Mouse (Mus musculus) hindbrain, embryonic 12.5 days (tissue): ENCODE data around the gene Atp6v0b. TPM values are rescaled to one million over a fixed set of nuclear protein-coding genes. Genes with fewer than 3 reads are reported as not detected.

Source experiments
- ATAC-seq: fragments of 200-750 bp; cut with Nextera tagmentation; 2 replicates; pipeline ENCODE4 v1.8.0; 2017; ENCODE audit warnings: moderate TSS enrichment; ENCODE audit not compliant: low FRiP score
- H3K27ac ChIP-seq: fragments of 300-500 bp; sonication (generic); 2 replicates; pipeline ENCODE4 v1.5.1; 2016; ENCODE audit warnings: mild to moderate bottlenecking
- H3K27me3 ChIP-seq: fragments of 300-500 bp; sonication (generic); 2 replicates; pipeline ENCODE4 v1.6.1; 2016; ENCODE audit warnings: mild to moderate bottlenecking
- H3K36me3 ChIP-seq: fragments of 300-500 bp; sonication (generic); 2 replicates; pipeline ENCODE4 v1.6.1; 2016; ENCODE audit warnings: mild to moderate bottlenecking
- H3K4me1 ChIP-seq: fragments of 300-500 bp; sonication (generic); 2 replicates; pipeline ENCODE4 v1.6.1; 2016
- H3K4me2 ChIP-seq: fragments of 300-500 bp; sonication (generic); replicated peaks from 2 replicates; pipeline ENCODE4 v1.6.1; 2016; ENCODE audit warnings: mild to moderate bottlenecking
- H3K4me3 ChIP-seq: fragments of 300-500 bp; sonication (generic); 2 replicates; pipeline ENCODE4 v1.5.1; 2016; ENCODE audit warnings: mild to moderate bottlenecking
- H3K9ac ChIP-seq: fragments of 300-500 bp; sonication (generic); 2 replicates; pipeline ENCODE4 v1.6.1; 2016; ENCODE audit warnings: mild to moderate bottlenecking, moderate library complexity
- H3K9me3 ChIP-seq: fragments of 300-500 bp; sonication (generic); replicated peaks from 2 replicates; pipeline ENCODE4 v1.6.1; 2016; ENCODE audit warnings: mild to moderate bottlenecking
- WGBS: fragments of 180-500 bp; shearing (Covaris S2); methylation state at CpG from one replicate; pipeline ENCODE4 v1.1.7; 2016; 5-methylcytosine and 5-hydroxymethylcytosine counted together
- polyA plus RNA-seq: library from polyadenylated mRNA; unstranded; fragments of >200 nt; fragmentation: Nextera tagmentation; extraction: Ambion mirVana; gene quantifications from 2 replicates; pipeline ENCODE4 v1.2.1, GENCODE M21; 2016

The Atp6v0b gene
- polyA plus RNA-seq, 1 experiment from 2014 or later, result 289 TPM

DNA sequence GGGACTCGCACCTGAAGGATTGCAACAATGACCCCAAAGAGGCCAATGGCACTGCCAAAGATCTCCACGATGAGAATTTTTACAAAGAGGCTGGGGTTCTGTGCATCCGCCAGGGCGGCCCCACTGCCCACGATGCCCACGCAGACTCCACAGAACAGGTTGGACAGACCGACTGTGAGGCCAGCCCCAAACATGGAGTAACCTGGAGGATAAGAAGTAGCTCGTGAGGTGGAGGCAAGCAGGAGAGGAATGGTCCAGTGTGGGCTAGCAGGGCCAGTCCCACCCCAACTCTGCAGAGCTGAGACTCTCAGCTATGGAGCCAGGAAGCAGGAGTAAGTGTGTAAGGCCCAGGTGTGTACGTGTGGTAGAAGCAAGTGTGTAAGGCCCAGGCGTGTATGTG is 2.0 kb downstream of the Atp6v0b start:
- H3K36me3 ChIP-seq, result peaks cover 44% of the 10 kb centered on the region
- H3K4me1 ChIP-seq, result peaks cover 54% of the 10 kb centered on the region
- WGBS, result 95% methylated on average over 10 of the region's 10 CpGs
- no peak for ATAC-seq
- no peak overlapping the region for H3K9ac ChIP-seq
- no peaks in the 10 kb centered on the region for H3K27me3 ChIP-seq
- H3K27ac ChIP-seq, result no peak overlapping the region
- no peak overlapping the region for H3K4me2 ChIP-seq
- no peaks in the 10 kb centered on the region for H3K9me3 ChIP-seq
- H3K4me3 ChIP-seq, result no peak overlapping the region

DNA sequence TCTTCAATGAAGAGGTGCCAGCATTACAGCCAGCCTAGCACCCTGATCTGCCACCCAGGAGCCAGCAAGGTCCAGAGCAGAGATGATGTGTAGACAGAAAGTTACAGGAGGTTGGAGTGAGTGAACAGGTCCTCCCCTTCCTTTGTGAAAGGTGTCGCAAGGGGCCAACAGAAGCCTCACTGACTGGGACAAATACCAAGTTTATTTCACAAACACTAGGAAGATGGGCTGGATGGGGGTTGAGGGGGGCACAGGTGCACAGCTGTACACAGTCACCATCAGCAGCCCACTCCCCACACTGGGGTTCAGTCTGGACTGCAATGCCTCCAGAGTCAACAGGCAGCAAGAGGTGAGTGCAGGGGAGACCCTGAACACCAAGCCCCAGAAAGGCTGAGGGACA is 3.0 kb downstream of the Atp6v0b start:
- Histone ChIP-seq H3K36me3 (peaks cover 40% of the 10 kb centered on the region), H3K9me3 (no peaks in the 10 kb centered on the region), H3K4me2 (peak overlapping the region; percentile 88), H3K4me1 (peaks cover 61% of the 10 kb centered on the region), H3K27ac (no peak overlapping the region), H3K4me3 (no peak overlapping the region), H3K9ac (peak overlapping the region; percentile 90; the same call in 1 of the 2 replicates), H3K27me3 (no peaks in the 10 kb centered on the region)
- 100% methylated on average over 1 of the region's 1 CpGs for WGBS
- ATAC-seq, result no peak

DNA sequence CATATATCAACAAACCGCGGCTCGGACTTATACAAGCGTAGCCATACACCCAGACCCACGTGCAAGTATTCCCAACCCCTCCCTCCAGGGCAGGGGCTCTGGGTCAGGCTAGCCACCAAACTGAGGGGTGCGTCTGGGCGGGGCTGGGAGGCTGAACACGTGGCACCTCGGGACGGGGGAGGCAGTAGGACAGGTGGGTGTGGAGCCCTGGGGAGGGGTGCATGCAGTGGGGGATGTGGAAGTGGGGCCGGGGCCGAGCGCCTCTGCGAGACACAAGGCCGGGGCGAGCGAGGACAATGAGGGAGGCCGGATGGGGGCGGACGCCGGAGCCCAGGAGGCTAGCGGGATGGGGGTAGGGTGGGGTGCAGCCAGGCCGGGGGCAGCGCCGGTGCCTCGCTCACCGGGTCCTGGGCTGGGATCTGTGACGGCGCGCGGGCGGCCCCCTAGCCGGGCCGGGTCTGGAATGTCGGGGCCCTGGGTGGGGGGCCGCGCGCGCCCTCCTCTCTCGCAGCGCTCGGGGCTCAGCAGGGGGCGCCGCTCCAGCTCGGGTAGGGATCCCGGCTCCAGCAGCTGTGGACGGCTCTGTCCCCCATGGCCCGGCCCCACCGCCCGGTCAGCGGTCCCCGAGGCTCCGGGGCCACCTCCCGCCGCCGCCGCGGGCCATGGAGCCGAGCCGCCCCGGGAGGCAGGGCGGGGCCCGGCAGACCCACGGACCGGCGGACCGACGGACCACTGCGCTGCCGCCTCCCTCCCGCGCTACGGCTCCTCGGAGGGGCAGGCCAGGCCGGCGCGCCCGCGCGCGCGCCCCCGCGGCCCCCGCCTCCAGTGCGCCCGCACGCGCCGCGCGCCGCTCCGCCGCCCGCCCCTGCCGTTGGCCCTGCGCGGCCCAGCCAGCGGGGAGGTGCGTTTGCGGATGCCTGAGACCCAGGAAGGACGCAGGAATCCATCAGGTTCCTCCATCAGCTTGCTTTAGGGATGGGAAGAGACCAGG is 4.1 kb downstream of the Atp6v0b start, which contains the start of gene B4galt2:
Gene B4galt2, minus strand, starts transcription at position 787 of the 991 bp plus-strand sequence.
- Histone ChIP-seq H3K9ac (peak within 1 kb of the TSS; percentile 90), H3K27ac (peak within 1 kb of the TSS; percentile 76), H3K9me3 (no peaks in the 10 kb centered on the region), H3K27me3 (no peaks in the 10 kb centered on the region), H3K4me3 (peak within 1 kb of the TSS; percentile 89), H3K4me2 (peak within 1 kb of the TSS; percentile 88), H3K4me1 (peaks cover 67% of the 10 kb centered on the region), H3K36me3 (peaks cover 40% of the 10 kb centered on the region)
- peak; percentile 54 for ATAC-seq
- under 1% methylated on average over 92 of the region's 103 CpGs for WGBS

DNA sequence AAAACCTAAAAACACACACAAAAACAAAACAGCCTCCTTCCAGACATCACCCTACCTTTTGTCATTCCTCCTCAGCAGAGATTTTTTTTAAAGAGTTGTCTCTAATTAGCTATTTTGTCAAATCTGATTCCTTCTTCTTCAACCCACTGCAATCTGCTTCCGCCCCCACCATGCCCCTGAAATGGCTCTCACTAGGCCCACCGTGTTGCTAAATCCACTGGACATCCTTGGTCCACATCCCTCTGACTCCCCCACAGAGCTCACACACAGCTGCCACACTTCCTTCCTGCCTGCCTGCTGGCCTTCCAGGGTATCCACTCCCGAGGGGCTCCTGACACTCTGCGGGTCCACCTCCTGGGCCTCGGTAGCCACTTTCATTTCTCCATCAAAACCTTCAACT is 8.4 kb downstream of the Atp6v0b start:
- 84% methylated on average over 5 of the region's 5 CpGs for whole genome bisulfite sequencing
- no peak for ATAC-seq
- no peak overlapping the region for H3K27ac ChIP-seq
- H3K4me2 ChIP-seq, result no peak overlapping the region
- H3K4me1 ChIP-seq, result peaks cover 41% of the 10 kb centered on the region
- no peak overlapping the region for H3K9ac ChIP-seq
- H3K4me3 ChIP-seq, result no peak overlapping the region
- H3K9me3 ChIP-seq, result no peaks in the 10 kb centered on the region
- H3K27me3 ChIP-seq, result no peaks in the 10 kb centered on the region
- peaks cover 61% of the 10 kb centered on the region for H3K36me3 ChIP-seq

DNA sequence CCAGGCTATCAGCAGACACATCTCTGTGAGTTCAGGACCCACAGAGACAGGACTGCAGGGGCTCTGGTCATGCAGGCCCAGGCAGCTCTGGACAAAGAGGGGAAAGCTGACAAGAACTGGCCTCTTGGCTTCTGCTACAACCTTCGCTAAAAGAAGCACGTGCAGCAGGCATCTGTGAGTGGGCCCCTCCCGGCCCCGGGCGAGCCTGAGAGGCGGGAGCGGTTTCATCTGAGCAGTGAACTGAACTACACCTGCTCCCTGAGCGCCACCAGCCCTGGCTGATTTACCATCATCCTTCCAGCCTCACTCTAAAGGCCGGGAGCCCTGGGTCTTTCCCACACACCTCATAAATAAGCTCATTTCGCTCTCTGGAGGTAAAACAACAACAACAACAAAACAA is 8.8 kb downstream of the Atp6v0b start:
- ATAC-seq, result no peak
- Histone ChIP-seq H3K4me2 (no peak overlapping the region), H3K4me3 (no peak overlapping the region), H3K27ac (no peak overlapping the region), H3K27me3 (no peaks in the 10 kb centered on the region), H3K9me3 (no peaks in the 10 kb centered on the region), H3K36me3 (peaks cover 65% of the 10 kb centered on the region), H3K4me1 (peaks cover 38% of the 10 kb centered on the region), H3K9ac (no peak overlapping the region)
- 68% methylated on average over 10 of the region's 10 CpGs for WGBS

DNA sequence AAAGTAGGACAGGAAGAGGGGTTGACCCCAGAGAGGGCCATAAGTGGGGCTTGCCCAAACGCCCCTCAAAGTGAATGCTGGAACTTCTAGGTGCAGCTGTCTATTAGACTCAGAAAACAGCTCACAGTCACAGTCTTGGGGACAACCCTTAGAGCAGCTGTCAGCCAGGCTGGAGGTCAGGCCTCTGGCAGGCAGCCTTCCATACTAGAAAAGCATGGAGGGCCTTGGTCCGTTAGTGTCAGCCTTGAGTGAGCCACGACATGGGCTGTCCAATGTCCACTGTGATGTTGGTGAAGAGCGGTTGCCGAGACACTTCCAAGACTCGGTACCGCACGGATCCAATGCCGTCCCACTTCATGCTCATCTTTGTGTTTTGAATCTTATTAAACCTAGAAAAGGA is 13.5 kb downstream of the Atp6v0b start:
- ATAC-seq, result no peak
- WGBS, result 87% methylated on average over 9 of the region's 9 CpGs
- Histone ChIP-seq H3K4me3 (no peak overlapping the region), H3K9me3 (no peaks in the 10 kb centered on the region), H3K27ac (no peak overlapping the region), H3K4me1 (peaks cover 23% of the 10 kb centered on the region), H3K36me3 (peaks cover 50% of the 10 kb centered on the region), H3K27me3 (no peaks in the 10 kb centered on the region), H3K4me2 (no peak overlapping the region), H3K9ac (no peak overlapping the region)

DNA sequence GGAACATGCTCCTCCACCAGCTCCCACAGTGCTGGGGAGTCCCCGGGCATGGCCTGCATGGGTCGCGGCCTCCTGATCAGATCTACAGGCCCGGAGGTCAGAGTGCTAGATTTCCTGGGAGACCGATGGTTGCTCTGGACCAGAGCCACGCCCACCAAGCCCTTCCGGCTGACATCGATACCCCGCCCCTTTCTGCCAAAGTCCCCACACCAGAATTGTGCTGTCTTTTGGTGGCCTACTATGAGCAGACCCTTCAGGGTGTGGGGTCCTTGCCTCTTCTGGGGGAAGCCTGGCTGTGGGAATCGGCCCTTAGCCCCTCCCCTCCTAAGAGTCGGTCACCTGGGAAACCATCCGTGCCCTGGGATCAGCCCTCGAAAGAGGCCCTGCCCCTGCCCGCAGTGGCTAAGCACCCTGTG is 14.7 kb downstream of the Atp6v0b start, which contains the start of gene Ccdc24:
Gene Ccdc24, minus strand, starts transcription at position 87 of the 416 bp plus-strand sequence.
- Histone ChIP-seq H3K9ac (peak within 1 kb of the TSS; percentile 45; the same call in 1 of the 2 replicates), H3K4me2 (peak within 1 kb of the TSS; percentile 36), H3K4me3 (no peak within 1 kb of the TSS), H3K9me3 (no peaks in the 10 kb centered on the region), H3K27ac (0 out of 2 replicates have a peak within 1 kb of the TSS, but pooled peaks have one; percentile 5), H3K27me3 (0 out of 2 replicates have a peak, but pooled peaks cover 1% of the 10 kb centered on the region), H3K4me1 (peaks cover 25% of the 10 kb centered on the region), H3K36me3 (peaks cover 43% of the 10 kb centered on the region)
- WGBS, result 6% methylated on average over 14 of the region's 14 CpGs
- 0 out of 2 replicates have a peak, but pooled peaks have one; percentile 17 for ATAC-seq

DNA sequence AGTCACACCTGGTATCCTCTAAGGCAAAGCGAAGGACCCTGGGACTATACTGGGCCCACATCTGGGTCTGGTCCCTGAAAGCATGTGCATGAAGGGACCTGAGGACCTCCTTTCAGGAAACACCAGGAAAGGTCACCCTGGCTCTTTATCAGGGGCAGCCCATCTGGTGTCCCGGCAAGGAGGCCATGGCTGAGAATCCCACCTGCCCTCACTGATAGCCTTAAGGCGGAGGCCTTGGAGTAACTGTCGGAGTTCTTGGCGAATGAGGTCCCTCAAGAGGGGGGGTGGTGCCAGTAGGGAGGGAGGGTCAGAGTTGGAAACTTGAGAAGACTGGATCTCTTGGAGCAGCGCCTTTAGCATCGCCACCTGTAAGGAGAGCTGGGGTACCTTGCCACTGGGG is 15.3 kb downstream of the Atp6v0b start:
- no peak for ATAC-seq
- Histone ChIP-seq H3K27me3 (0 out of 2 replicates have a peak, but pooled peaks cover 5% of the 10 kb centered on the region), H3K36me3 (peaks cover 36% of the 10 kb centered on the region), H3K4me1 (peaks cover 25% of the 10 kb centered on the region), H3K9me3 (no peaks in the 10 kb centered on the region), H3K4me3 (no peak overlapping the region), H3K27ac (no peak overlapping the region), H3K4me2 (no peak overlapping the region), H3K9ac (no peak overlapping the region)
- WGBS, result 62% methylated on average over 7 of the region's 7 CpGs

DNA sequence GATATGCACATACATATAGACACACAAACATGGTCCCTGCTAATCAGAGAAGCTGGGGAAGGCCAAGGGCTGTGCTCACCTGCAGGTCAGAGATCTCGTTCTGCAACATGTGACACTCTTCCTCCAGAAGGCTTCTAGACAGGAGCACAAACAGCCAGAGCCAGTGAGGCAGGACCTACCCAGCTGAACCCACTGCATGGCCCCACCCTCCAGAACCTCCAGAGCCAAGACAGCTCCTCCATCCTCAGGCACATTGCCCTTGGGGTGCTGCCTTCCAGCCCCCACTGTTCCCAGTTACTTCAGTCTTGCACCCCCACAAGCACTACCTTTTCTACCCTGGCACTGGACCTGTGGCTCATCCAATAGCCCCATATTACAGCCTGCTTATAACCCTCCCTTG is 16.7 kb downstream of the Atp6v0b start:
- no peaks in the 10 kb centered on the region for H3K9me3 ChIP-seq
- peaks cover 32% of the 10 kb centered on the region for H3K4me1 ChIP-seq
- 62% methylated on average over 1 of the region's 1 CpGs for WGBS

DNA sequence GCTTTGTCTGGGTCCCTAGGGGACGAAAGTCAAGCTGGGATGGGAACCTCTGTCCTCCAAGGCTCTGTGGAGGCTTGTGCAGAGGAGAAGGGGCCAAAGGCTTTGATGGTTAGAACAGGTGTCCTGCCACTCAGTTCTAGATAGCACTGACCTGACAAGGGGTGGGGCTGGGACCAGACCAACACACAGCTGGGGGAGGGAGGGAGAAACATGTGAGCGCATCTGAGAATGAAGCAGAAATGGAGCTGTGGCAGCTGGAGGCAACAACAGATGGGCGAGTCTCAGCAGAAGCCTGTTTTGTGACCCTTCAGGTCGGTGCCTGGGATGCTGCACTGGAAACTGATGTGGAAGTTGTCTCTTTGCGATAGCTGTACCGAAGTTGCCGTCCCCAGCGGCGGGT is 17.8 kb downstream of the Atp6v0b start:
- Histone ChIP-seq H3K4me2 (no peak overlapping the region), H3K9me3 (no peaks in the 10 kb centered on the region), H3K9ac (no peak overlapping the region), H3K4me3 (no peak overlapping the region), H3K27me3 (0 out of 2 replicates have a peak, but pooled peaks cover 5% of the 10 kb centered on the region), H3K36me3 (peaks cover 15% of the 10 kb centered on the region), H3K4me1 (peaks cover 32% of the 10 kb centered on the region), H3K27ac (peak overlapping the region; percentile 30; the same call in 1 of the 2 replicates)
- no peak for ATAC-seq
- WGBS, result 66% methylated on average over 9 of the region's 9 CpGs

More for the DNA sequence above, 16.7 kb downstream of the Atp6v0b start:
- Histone ChIP-seq H3K27me3 (0 out of 2 replicates have a peak, but pooled peaks cover 5% of the 10 kb centered on the region), H3K36me3 (peaks cover 22% of the 10 kb centered on the region), H3K27ac (no peak overlapping the region), H3K4me2 (no peak overlapping the region), H3K4me3 (no peak overlapping the region), H3K9ac (no peak overlapping the region)
- no peak for ATAC-seq

DNA sequence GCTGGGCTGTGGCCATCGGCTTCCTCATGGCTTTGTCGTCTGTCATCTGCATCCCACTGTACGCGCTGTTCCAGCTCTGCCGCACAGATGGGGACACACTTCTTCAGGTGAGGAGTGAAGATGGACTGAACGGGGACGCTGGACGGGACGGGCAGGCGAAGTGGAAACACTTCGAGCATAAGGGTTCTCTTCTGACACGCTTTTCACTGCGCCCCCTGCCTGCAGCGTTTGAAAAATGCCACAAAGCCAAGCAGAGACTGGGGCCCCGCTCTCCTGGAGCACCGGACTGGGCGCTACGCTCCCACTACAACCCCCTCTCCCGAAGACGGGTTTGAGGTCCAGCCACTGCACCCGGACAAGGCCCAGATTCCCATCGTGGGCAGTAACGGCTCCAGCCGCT is 19.3 kb downstream of the Atp6v0b start:
- 0 out of 2 replicates have a peak, but pooled peaks cover 2% of the 10 kb centered on the region for H3K36me3 ChIP-seq
- 17% methylated on average over 24 of the region's 24 CpGs for WGBS
- ATAC-seq, result no peak; the same call in 1 of the 2 replicates
- 0 out of 2 replicates have a peak, but pooled peaks cover 5% of the 10 kb centered on the region for H3K27me3 ChIP-seq
- H3K4me1 ChIP-seq, result peaks cover 31% of the 10 kb centered on the region
- no peak overlapping the region for H3K4me3 ChIP-seq
- H3K27ac ChIP-seq, result no peak overlapping the region
- no peaks in the 10 kb centered on the region for H3K9me3 ChIP-seq
- H3K4me2 ChIP-seq, result peak overlapping the region; percentile 19; the same call in 1 of the 2 replicates
- H3K9ac ChIP-seq, result no peak overlapping the region

DNA sequence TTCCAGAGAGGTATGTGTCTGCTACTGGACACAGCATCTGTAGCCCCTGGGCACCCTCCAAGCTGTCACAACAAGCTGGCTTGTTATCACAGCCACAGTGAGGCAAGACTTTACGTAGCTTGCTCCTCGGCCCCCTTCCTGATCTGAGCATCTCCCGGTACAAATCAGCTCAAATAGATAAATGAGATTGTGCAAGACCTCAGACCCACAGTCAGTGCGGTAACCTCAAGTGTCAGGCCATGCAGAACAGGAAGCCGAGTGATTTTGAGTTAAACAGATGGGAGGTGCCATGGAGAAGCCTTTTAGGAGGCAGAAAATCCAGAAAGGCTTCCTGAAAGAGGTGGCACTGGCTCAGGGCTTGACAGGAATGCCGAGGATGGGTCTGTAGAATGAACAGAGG is 20.1 kb downstream of the Atp6v0b start:
- Histone ChIP-seq H3K27me3 (0 out of 2 replicates have a peak, but pooled peaks cover 5% of the 10 kb centered on the region), H3K9me3 (no peaks in the 10 kb centered on the region), H3K4me1 (peaks cover 24% of the 10 kb centered on the region), H3K4me3 (no peak overlapping the region), H3K9ac (no peak overlapping the region), H3K36me3 (0 out of 2 replicates have a peak, but pooled peaks cover 2% of the 10 kb centered on the region), H3K4me2 (no peak overlapping the region), H3K27ac (no peak overlapping the region)
- ATAC-seq, result no peak
- WGBS, result 73% methylated on average over 6 of the region's 6 CpGs
